Mouse (Mus musculus) midbrain, embryonic 14.5 days (tissue): ENCODE measurements around the gene Il1r2. TPM values are rescaled to one million over a fixed set of nuclear protein-coding genes. Genes with fewer than 3 reads are reported as not detected.

Source experiments
- ATAC-seq: fragments of 200-750 bp; cut with Nextera tagmentation; 2 replicates; pipeline ENCODE4 v1.8.0; 2017; ENCODE audit warnings: moderate number of reproducible peaks, moderate library complexity; ENCODE audit not compliant: low FRiP score, low TSS enrichment
- DNase-seq: peaks from one replicate; pipeline ENCODE4 v3.0.0-alpha.2; 2015
- H3K27ac ChIP-seq: fragments of 300-500 bp; sonication (generic); replicated peaks from 2 replicates; pipeline ENCODE4 v1.5.1; 2014; ENCODE audit warnings: mild to moderate bottlenecking, low read depth, low read length, moderate library complexity
- H3K27me3 ChIP-seq: fragments of 300-500 bp; sonication (generic); 2 replicates; pipeline ENCODE4 v1.6.1; 2014; ENCODE audit warnings: low read length, control low read depth, mixed read lengths; ENCODE audit not compliant: control insufficient read depth, insufficient read depth
- H3K36me3 ChIP-seq: fragments of 300-500 bp; sonication (generic); 2 replicates; pipeline ENCODE4 v1.6.1; 2014; ENCODE audit warnings: low read length, control low read depth; ENCODE audit not compliant: control insufficient read depth, insufficient read depth
- H3K4me1 ChIP-seq: fragments of 300-500 bp; sonication (generic); 2 replicates; pipeline ENCODE4 v1.6.1; 2014; ENCODE audit warnings: mild to moderate bottlenecking, antibody characterized with exemption, low read length, control low read depth; ENCODE audit not compliant: control insufficient read depth, insufficient read depth
- H3K4me2 ChIP-seq: fragments of 300-500 bp; sonication (generic); 2 replicates; pipeline ENCODE4 v1.6.1; 2014; ENCODE audit warnings: mild to moderate bottlenecking, low read length, moderate library complexity
- H3K4me3 ChIP-seq: fragments of 300-500 bp; sonication (generic); replicated peaks from 2 replicates; pipeline ENCODE4 v1.5.1; 2014; ENCODE audit warnings: low read depth, low read length
- H3K9ac ChIP-seq: fragments of 300-500 bp; sonication (generic); replicated peaks from 2 replicates; pipeline ENCODE4 v1.6.1; 2014; ENCODE audit warnings: mild to moderate bottlenecking, low read length, moderate library complexity
- H3K9me3 ChIP-seq: fragments of 300-500 bp; sonication (generic); 2 replicates; pipeline ENCODE4 v1.6.1; 2016; ENCODE audit warnings: low read length, control low read depth, mixed read lengths; ENCODE audit not compliant: control insufficient read depth
- WGBS: fragments of 180-500 bp; shearing (Covaris S2); extraction: QIAGEN DNeasy Blood & Tissue Kit; methylation state at CpG from one replicate; pipeline ENCODE4 v1.1.7; 2014; 5-methylcytosine and 5-hydroxymethylcytosine counted together
- polyA plus RNA-seq: library from polyadenylated mRNA; unstranded; fragments of >200 nt; fragmentation: Nextera tagmentation; extraction: Ambion mirVana; gene quantifications from 2 replicates; pipeline ENCODE4 v1.2.1, GENCODE M21; 2014

Gene Il1r2
- polyA plus RNA-seq, 1 experiment from 2014 or later, result 0.45 TPM

DNA sequence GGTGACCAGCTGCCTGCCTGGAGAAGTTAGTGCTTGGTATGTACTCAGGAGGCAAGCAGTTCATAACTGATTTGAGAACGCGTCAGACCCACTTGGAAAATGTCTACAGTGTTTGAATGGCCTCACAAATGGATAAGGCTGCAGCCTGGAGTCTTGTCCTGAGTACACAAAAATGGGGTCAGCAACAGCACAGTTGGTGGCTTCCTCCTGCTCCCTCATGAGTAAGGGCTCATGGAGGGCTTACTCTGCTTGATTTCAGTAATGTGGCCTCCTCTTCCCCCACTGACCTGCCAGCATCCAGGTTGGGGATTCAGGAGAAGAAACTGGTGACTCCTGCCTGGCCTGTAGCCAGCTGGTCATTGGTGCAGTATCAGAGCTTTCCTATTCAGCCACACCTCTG, 42.3 kb upstream of the Il1r2 start:
- WGBS, result 96% methylated on average over 2 of the region's 2 CpGs

DNA sequence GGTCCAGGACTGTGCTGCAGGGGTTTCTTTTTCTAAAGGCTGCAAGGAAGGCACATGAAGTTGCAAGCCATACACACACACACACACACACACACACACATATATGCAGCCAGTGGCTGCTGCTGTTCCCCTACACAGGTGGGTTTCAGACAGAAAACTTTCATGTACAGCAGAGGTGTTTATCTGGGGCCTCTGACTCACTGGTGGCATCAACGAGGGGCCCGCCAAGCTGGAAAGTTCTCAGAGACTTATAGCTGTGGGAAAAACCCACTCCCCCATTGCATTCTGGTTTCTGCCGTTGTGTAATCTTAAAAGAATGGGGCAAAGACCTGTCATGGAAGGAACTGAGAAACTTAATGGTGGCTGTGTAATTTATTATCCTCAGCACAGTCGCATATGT, 40.6 kb upstream of the Il1r2 start:
- no peaks in the 10 kb centered on the region for H3K4me1 ChIP-seq
- no peak overlapping the region for H3K4me3 ChIP-seq
- no peaks in the 10 kb centered on the region for H3K27me3 ChIP-seq
- DNase-seq, result no peak
- H3K9ac ChIP-seq, result no peak overlapping the region
- no peak overlapping the region for H3K4me2 ChIP-seq
- peaks cover 2% of the 10 kb centered on the region; the same call in 1 of the 2 replicates for H3K36me3 ChIP-seq
- no peak for ATAC-seq
- no peaks in the 10 kb centered on the region for H3K9me3 ChIP-seq
- WGBS, result 84% methylated on average over 4 of the region's 4 CpGs
- no peak overlapping the region for H3K27ac ChIP-seq

More for the DNA sequence above, 42.3 kb upstream of the Il1r2 start:
- Histone ChIP-seq H3K9me3 (no peaks in the 10 kb centered on the region), H3K4me1 (no peaks in the 10 kb centered on the region), H3K4me3 (no peak overlapping the region), H3K4me2 (no peak overlapping the region), H3K27me3 (no peaks in the 10 kb centered on the region), H3K36me3 (peaks cover 19% of the 10 kb centered on the region), H3K9ac (no peak overlapping the region), H3K27ac (no peak overlapping the region)
- ATAC-seq, result no peak
- DNase-seq, result no peak

DNA sequence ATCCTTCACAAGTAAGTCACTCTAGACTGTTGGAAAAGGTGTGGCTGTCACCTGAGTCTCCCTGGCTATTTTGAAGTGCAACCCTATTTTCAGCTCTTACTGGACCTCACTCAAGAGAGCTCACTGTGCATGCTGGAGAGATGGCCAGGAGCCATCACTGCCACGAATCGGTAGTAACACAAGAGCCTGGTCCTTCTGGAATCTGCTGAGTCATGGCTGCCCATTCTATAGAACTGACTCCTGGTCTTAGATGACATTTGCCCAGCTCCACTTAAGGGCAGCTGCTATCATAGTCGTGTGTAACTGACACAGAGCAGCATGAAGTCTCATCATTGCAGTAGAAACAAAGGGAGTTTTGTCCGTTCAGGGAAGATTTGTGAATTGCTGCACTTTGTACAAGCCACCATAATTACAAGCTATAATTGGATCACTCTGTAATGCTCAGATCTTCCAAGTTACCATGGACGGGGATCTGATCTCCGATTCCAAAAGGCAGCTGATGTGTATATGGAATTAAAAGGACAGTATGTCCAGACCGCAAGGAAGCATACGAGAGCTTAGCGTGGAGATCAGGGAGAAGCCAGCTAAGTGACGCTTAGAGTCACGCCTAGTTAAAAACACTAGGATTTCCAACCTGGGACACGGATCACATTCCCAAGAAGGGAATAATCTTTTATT, 40.0 kb upstream of the Il1r2 start:
- no peak overlapping the region for H3K4me2 ChIP-seq
- H3K4me1 ChIP-seq, result no peaks in the 10 kb centered on the region
- H3K9me3 ChIP-seq, result no peaks in the 10 kb centered on the region
- H3K36me3 ChIP-seq, result no peaks in the 10 kb centered on the region
- ATAC-seq (no peak), DNase-seq (no peak)
- 69% methylated on average over 12 of the region's 12 CpGs for WGBS
- no peak overlapping the region for H3K9ac ChIP-seq
- H3K27me3 ChIP-seq, result no peaks in the 10 kb centered on the region
- no peak overlapping the region for H3K4me3 ChIP-seq
- H3K27ac ChIP-seq, result no peak overlapping the region

GRCm38 (mm10) chr1:40037831-40038230, 36.0 kb upstream of the Il1r2 start:
- H3K4me1 ChIP-seq, result no peaks in the 10 kb centered on the region
- H3K4me3 ChIP-seq, result no peak overlapping the region
- 97% methylated on average over 6 of the region's 6 CpGs for WGBS
- no peak overlapping the region for H3K9ac ChIP-seq
- H3K27ac ChIP-seq, result no peak overlapping the region
- DNase-seq, result no peak
- H3K4me2 ChIP-seq, result no peak overlapping the region
- no peak for ATAC-seq
- no peaks in the 10 kb centered on the region for H3K36me3 ChIP-seq
- H3K9me3 ChIP-seq, result no peaks in the 10 kb centered on the region
- no peaks in the 10 kb centered on the region for H3K27me3 ChIP-seq

- WGBS, result 89% methylated on average over 6 of the region's 6 CpGs
- ATAC-seq, result no peak
- Histone ChIP-seq H3K4me1 (no peaks in the 10 kb centered on the region), H3K9me3 (no peaks in the 10 kb centered on the region), H3K27ac (no peak overlapping the region), H3K27me3 (no peaks in the 10 kb centered on the region), H3K9ac (no peak overlapping the region), H3K4me2 (no peak overlapping the region), H3K36me3 (no peaks in the 10 kb centered on the region), H3K4me3 (no peak overlapping the region)
- no peak for DNase-seq
Measured at GRCm38 (mm10) chr1:40045686-40046085, 28.2 kb upstream of the Il1r2 start.

DNA sequence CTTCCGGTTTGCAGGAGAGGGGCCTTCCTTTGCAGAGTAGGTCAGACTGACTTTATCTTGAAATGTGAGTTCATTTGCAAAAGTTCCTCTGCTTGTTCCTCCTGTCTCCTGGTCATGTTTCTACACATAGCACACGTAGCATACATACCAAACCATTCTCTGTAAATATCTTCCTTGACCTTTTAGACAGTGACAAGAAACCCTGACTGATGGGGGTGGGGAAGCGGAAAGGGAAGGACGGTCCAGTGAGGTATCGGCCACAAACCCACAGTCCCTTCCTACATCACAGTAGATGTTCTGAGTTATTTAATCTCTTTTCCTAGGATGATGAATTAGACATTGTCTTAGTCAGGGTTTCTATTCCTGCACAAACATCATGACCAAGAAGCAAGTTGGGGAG, 27.3 kb upstream of the Il1r2 start:
- Histone ChIP-seq H3K27me3 (no peaks in the 10 kb centered on the region), H3K27ac (no peak overlapping the region), H3K4me3 (no peak overlapping the region), H3K9ac (no peak overlapping the region), H3K4me2 (no peak overlapping the region), H3K4me1 (no peaks in the 10 kb centered on the region), H3K9me3 (no peaks in the 10 kb centered on the region), H3K36me3 (no peaks in the 10 kb centered on the region)
- WGBS, result 91% methylated on average over 5 of the region's 5 CpGs
- DNase-seq (no peak), ATAC-seq (no peak)

- ATAC-seq (no peak), DNase-seq (no peak)
- Histone ChIP-seq H3K27me3 (no peaks in the 10 kb centered on the region), H3K36me3 (no peaks in the 10 kb centered on the region), H3K4me1 (no peaks in the 10 kb centered on the region), H3K4me3 (no peak overlapping the region), H3K4me2 (no peak overlapping the region), H3K9me3 (no peaks in the 10 kb centered on the region), H3K9ac (no peak overlapping the region), H3K27ac (no peak overlapping the region)
- WGBS, result 95% methylated on average over 6 of the region's 6 CpGs
Measured at GRCm38 (mm10) chr1:40051157-40051556, 22.7 kb upstream of the Il1r2 start.

GRCm38 (mm10) chr1:40052156-40052555, 21.7 kb upstream of the Il1r2 start:
- DNase-seq (no peak), ATAC-seq (no peak)
- Histone ChIP-seq H3K4me3 (no peak overlapping the region), H3K36me3 (no peaks in the 10 kb centered on the region), H3K9me3 (no peaks in the 10 kb centered on the region), H3K9ac (no peak overlapping the region), H3K27ac (no peak overlapping the region), H3K27me3 (no peaks in the 10 kb centered on the region), H3K4me2 (no peak overlapping the region), H3K4me1 (no peaks in the 10 kb centered on the region)
- WGBS, result 78% methylated on average over 8 of the region's 8 CpGs

DNA sequence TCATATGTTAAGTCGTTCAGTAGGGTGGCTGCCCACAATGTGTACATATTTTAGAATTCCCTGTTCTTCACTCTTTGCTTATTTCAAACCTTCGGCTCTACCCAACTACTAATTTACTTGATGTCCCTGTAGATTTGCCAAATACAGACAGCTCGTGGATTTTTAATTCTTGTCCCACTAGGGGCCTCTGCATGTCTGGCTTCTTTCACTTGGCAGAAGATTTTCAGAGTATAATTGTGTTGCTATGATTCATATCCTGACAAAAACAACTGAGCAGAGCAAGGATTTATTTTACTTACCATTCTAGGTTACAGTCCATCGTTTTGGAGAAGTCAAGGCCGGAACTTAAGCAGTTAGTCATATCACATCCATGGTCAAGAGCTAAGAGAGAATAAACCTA, 20.8 kb upstream of the Il1r2 start:
- H3K27me3 ChIP-seq, result no peaks in the 10 kb centered on the region

More for the DNA sequence above, 20.8 kb upstream of the Il1r2 start:
- Histone ChIP-seq H3K4me2 (no peak overlapping the region), H3K9ac (no peak overlapping the region), H3K36me3 (no peaks in the 10 kb centered on the region), H3K27ac (no peak overlapping the region), H3K4me1 (no peaks in the 10 kb centered on the region), H3K9me3 (no peaks in the 10 kb centered on the region), H3K4me3 (no peak overlapping the region)
- DNase-seq (no peak), ATAC-seq (no peak)
- 84% methylated on average over 5 of the region's 5 CpGs for WGBS
